Mouse (Mus musculus) heart, embryonic 13.5 days (tissue): ENCODE measurements at regions not wholly inside any gene's neighbourhood (a gene's known extent, or its start where the extent isn't known, plus 50 kb on each side); places are given as distances from the start of the nearest gene placed in this dataset.
A peak's percentile ranks its signal among the peaks of the same experiment; 100 is the strongest.

Source experiments
- ATAC-seq: fragments of 200-750 bp; cut with Nextera tagmentation; 2 replicates; pipeline ENCODE4 v1.8.0; 2017; ENCODE audit warnings: moderate TSS enrichment; ENCODE audit not compliant: insufficient number of reproducible peaks, low FRiP score, low TSS enrichment; ENCODE audit errors: extremely low read depth
- H3K27ac ChIP-seq: fragments of 300-500 bp; sonication (generic); replicated peaks from 2 replicates; pipeline ENCODE4 v1.5.1; 2015; ENCODE audit warnings: moderate library complexity, mild to moderate bottlenecking, inconsistent platforms
- H3K27me3 ChIP-seq: fragments of 300-500 bp; sonication (generic); replicated peaks from 2 replicates; pipeline ENCODE4 v1.6.1; 2015; ENCODE audit warnings: mild to moderate bottlenecking, inconsistent platforms
- H3K36me3 ChIP-seq: fragments of 300-500 bp; sonication (generic); 2 replicates; pipeline ENCODE4 v1.6.1; 2015; ENCODE audit warnings: mild to moderate bottlenecking, inconsistent platforms
- H3K4me1 ChIP-seq: fragments of 300-500 bp; sonication (generic); 2 replicates; pipeline ENCODE4 v1.6.1; 2015; ENCODE audit warnings: inconsistent platforms
- H3K4me2 ChIP-seq: fragments of 300-500 bp; sonication (generic); 2 replicates; pipeline ENCODE4 v1.6.1; 2015; ENCODE audit warnings: inconsistent platforms, mild to moderate bottlenecking, moderate library complexity
- H3K4me3 ChIP-seq: fragments of 300-500 bp; sonication (generic); 2 replicates; pipeline ENCODE4 v1.5.1; 2015; ENCODE audit warnings: moderate library complexity, mild to moderate bottlenecking, inconsistent platforms
- H3K9ac ChIP-seq: fragments of 300-500 bp; sonication (generic); 2 replicates; pipeline ENCODE4 v1.6.1; 2015; ENCODE audit warnings: inconsistent platforms, mild to moderate bottlenecking, moderate library complexity
- H3K9me3 ChIP-seq: fragments of 300-500 bp; sonication (generic); 2 replicates; pipeline ENCODE4 v1.6.1; 2016; ENCODE audit warnings: inconsistent platforms
- WGBS: fragments of 180-500 bp; shearing (Covaris S2); methylation state at CpG from one replicate; pipeline ENCODE4 v1.1.7; 2015; ENCODE audit warnings: mixed read lengths; 5-methylcytosine and 5-hydroxymethylcytosine counted together

DNA sequence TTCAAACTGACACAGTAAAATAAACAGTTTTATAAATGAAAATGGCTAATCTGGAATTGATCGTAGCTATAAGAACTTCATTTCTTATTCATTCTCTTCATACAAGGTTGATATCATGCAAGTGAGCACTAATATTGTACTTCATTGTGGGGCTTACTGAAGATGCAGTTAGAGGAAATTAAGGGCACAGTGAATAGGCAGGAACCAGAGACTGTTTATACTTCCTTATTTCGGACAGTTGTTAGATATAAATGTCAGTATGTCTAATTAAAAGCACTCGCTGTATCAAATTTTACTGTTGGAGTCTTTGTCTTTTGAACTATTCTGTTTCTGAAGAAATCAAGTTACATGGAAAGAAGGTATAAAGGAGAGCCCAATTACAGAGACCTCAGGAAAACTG lies 208.5 kb upstream of the Pkn2 start:
- whole genome bisulfite sequencing: 77% methylated on average over 3 of the region's 3 CpGs
- Histone ChIP-seq H3K4me1 (peaks cover 50% of the 10 kb centered on the region), H3K27me3 (no peaks in the 10 kb centered on the region), H3K9me3 (no peaks in the 10 kb centered on the region), H3K9ac (no peak overlapping the region), H3K4me3 (no peak overlapping the region), H3K4me2 (no peak overlapping the region), H3K27ac (peak overlapping the region; percentile 90), H3K36me3 (no peaks in the 10 kb centered on the region)
- no peak for ATAC-seq

DNA sequence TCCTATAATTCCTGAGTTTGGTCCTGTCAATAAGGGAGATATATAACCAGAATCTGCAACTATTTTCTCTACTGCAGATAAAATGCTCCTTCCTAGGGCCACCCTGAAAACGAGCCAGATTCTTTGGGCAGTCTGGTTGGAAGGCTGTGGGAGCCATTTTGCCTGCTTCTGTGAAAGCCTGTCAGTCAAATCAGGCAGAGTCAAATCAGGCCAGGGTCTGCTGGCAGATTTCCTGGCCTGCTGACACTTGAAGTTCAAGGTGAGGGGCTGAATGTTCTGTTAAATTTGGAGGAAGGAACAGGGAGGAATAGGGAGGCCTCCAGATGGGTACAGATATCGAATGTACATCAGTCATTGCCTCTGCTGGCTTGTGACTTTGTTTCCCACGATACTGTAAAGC lies 206.0 kb upstream of the Pkn2 start:
- H3K4me2 ChIP-seq: no peak overlapping the region
- no peak overlapping the region for H3K4me3 ChIP-seq
- peaks cover 40% of the 10 kb centered on the region for H3K4me1 ChIP-seq
- no peaks in the 10 kb centered on the region for H3K36me3 ChIP-seq
- no peaks in the 10 kb centered on the region for H3K27me3 ChIP-seq
- ATAC-seq: no peak
- no peak overlapping the region for H3K9ac ChIP-seq
- no peaks in the 10 kb centered on the region for H3K9me3 ChIP-seq
- no peak overlapping the region for H3K27ac ChIP-seq
- 59% methylated on average over 3 of the region's 3 CpGs for WGBS

DNA sequence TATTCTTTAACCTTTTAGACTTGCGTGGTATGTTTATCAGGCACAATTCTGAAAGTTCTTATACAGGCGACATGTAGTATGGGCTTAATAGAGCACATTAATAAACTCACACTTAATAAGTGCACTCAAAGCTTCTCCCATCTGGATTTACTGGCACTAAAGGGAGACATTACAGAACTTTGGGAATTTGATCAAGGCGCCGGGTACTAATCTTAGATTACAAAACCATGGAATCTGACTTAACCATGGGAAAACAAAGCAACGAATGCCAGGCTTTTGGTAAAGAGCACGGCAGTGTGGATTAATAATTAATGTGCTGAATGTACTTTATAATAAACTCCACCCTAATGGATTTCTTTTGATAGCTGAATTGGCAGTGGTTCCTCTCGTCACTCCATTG lies 196.5 kb upstream of the Pkn2 start:
- no peak overlapping the region for H3K4me3 ChIP-seq
- no peaks in the 10 kb centered on the region for H3K36me3 ChIP-seq
- WGBS: 86% methylated on average over 7 of the region's 7 CpGs
- H3K4me1 ChIP-seq: peaks cover 2% of the 10 kb centered on the region
- ATAC-seq: no peak
- H3K9me3 ChIP-seq: no peaks in the 10 kb centered on the region
- no peak overlapping the region for H3K4me2 ChIP-seq
- no peaks in the 10 kb centered on the region for H3K27me3 ChIP-seq
- no peak overlapping the region for H3K27ac ChIP-seq
- H3K9ac ChIP-seq: no peak overlapping the region

DNA sequence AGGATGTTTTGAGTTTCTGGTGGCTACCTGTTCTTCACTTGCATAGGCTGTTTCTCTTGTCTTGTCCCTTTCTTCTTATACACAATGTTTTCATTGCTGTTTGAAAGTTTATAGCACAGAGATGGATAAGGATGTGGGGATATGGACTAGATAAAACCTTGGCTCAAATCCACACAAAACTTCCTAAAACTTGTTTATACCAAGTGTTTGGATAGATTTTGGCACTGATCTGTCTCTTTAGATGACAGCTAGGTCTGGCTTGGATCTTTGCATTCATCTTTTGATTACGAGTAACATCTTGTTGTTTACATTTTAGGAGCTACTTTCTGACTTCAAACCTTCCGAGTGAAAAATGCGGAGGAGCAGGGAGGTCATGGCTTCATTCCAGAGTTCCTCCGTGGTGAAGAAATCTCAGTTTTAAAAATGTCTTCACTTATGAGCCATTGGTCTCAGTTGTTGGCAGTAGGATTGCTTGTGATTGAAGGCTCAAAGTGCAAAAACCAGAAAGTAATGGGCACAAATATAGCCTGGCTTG lies 190.1 kb upstream of the Pkn2 start:
- Histone ChIP-seq H3K4me2 (no peak overlapping the region), H3K9me3 (no peaks in the 10 kb centered on the region), H3K4me1 (peaks cover 7% of the 10 kb centered on the region), H3K36me3 (no peaks in the 10 kb centered on the region), H3K4me3 (no peak overlapping the region), H3K27me3 (no peaks in the 10 kb centered on the region), H3K27ac (no peak overlapping the region), H3K9ac (no peak overlapping the region)
- WGBS: 59% methylated on average over 4 of the region's 4 CpGs
- no peak for ATAC-seq

DNA sequence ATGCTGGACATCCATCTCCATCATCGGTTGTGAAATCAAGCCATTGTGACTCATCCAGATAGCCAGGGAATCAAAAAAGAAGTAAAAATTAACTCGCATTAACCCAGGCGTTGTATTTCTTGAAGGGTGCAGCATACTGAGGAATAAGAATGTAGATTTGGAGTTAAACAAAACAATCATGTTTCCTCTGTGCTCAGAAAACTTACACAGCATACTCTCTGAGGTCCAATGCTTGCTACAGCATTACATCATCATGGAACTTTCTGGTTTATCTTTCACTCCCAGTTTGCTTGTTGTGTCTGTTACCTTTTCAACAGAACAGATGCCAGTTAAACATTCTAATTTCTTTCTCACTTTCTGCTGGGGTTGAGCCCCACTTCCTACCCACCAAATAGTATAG lies 173.1 kb upstream of the Pkn2 start:
- Histone ChIP-seq H3K36me3 (no peaks in the 10 kb centered on the region), H3K4me3 (no peak overlapping the region), H3K4me1 (no peaks in the 10 kb centered on the region), H3K9me3 (no peaks in the 10 kb centered on the region), H3K9ac (no peak overlapping the region), H3K27me3 (no peaks in the 10 kb centered on the region), H3K27ac (no peak overlapping the region), H3K4me2 (no peak overlapping the region)
- ATAC-seq: no peak
- WGBS: 78% methylated on average over 3 of the region's 3 CpGs

DNA sequence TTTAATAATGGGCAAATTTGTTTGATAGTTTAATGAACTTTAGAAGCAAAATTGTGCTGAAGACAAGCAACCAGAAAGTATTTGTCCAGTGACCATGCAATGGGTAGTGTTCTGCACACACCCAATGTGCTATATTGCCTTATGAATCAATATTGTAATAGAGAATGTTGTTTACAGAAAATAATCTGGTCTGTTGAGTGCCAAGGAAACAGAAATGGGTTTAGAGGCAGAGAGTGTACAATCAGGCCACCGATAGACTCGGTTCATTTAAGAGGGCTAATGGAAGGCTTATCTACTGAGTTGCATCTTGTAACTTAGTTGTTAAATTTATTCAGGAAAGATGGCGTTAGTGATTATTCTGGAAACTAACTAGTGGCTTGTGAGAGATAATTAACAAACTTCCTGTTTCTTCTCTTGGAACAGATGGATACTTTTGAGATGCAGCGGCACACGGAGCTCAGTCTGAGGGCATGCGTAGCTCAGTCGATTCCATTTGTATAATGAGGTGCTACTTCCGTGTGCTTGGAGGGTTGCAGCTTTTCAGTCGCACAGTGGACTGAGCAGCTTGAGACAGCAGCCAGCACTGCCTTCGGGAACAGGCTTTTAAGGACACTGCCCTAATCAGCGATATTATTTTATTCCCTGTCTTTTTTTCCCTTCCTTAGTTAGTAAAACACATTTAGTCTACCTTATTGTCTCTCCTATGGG lies 171.6 kb upstream of the Pkn2 start:
- Histone ChIP-seq H3K4me1 (no peaks in the 10 kb centered on the region), H3K27ac (no peak overlapping the region), H3K9ac (no peak overlapping the region), H3K9me3 (no peaks in the 10 kb centered on the region), H3K4me2 (no peak overlapping the region), H3K36me3 (no peaks in the 10 kb centered on the region), H3K27me3 (no peaks in the 10 kb centered on the region), H3K4me3 (no peak overlapping the region)
- WGBS: 71% methylated on average over 11 of the region's 11 CpGs
- no peak for ATAC-seq

DNA sequence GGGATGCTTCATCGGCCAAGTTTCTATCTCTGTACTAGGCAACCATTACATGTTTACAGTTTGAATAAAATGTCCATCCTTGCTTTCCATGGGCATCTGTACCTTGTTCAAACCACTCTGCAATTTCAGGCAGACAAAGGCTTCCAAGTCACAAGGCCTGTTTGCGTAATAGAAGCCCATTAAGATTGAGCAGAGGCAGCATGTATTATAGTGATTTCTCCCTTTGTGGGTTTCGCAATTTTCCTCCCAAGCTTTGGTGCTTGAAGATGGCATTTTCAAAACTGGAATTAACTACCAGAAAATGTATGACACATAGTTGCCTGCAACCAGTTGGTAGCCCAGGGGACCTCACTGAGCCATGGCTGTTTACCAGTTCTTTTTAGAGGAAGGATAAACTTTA lies 158.9 kb upstream of the Pkn2 start:
- Histone ChIP-seq H3K4me3 (no peak overlapping the region), H3K4me2 (no peak overlapping the region), H3K36me3 (no peaks in the 10 kb centered on the region), H3K27ac (no peak overlapping the region), H3K4me1 (no peaks in the 10 kb centered on the region), H3K9me3 (no peaks in the 10 kb centered on the region), H3K9ac (no peak overlapping the region), H3K27me3 (no peaks in the 10 kb centered on the region)
- WGBS: 80% methylated on average over 3 of the region's 3 CpGs
- no peak for ATAC-seq

DNA sequence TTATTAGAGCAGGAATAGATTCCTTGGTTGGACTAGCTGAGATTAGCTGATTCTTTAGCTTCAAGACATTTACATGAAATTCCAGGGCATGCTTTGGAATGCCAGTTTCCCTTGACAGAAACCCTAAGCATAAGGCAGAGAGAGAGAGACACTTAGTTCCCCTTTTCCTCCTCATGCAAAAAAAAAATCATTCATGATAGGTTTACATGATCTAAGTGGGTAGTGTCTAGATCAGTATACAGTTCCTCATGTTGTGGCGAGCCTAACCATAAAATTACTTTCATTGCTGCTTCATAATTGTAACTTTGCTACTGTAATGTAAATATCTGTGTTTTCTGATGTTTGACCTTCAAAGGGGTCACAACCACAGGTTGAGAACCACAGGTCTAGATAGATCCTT lies 154.3 kb upstream of the Pkn2 start:
- no peak for ATAC-seq
- no peak overlapping the region for H3K4me3 ChIP-seq
- no peak overlapping the region for H3K27ac ChIP-seq
- no peak overlapping the region for H3K9ac ChIP-seq
- peaks cover 4% of the 10 kb centered on the region; the same call in 1 of the 2 replicates for H3K4me1 ChIP-seq
- H3K36me3 ChIP-seq: no peaks in the 10 kb centered on the region
- H3K9me3 ChIP-seq: no peaks in the 10 kb centered on the region
- H3K27me3 ChIP-seq: no peaks in the 10 kb centered on the region
- WGBS: 74% methylated on average over 1 of the region's 1 CpGs
- H3K4me2 ChIP-seq: no peak overlapping the region

DNA sequence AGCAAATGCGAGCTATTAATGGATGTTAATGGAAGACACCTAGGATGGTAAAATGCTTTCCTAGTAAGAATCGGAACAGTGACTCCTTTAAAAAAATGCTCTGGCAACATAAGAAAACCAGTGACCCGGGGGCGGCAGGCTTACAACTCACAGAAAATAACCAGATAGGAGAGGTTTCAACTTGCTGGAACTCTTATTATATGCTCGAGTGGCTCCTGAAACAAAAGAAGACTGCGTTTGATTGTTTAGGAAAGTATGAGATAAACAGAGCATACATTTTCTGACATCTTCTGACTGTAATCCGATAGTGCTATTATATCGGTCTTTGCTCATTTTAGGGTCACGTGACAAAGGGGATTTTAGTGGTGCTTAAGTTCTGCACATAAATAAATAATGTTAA lies 152.8 kb upstream of the Pkn2 start:
- no peak overlapping the region for H3K4me2 ChIP-seq
- WGBS: 77% methylated on average over 9 of the region's 9 CpGs

DNA sequence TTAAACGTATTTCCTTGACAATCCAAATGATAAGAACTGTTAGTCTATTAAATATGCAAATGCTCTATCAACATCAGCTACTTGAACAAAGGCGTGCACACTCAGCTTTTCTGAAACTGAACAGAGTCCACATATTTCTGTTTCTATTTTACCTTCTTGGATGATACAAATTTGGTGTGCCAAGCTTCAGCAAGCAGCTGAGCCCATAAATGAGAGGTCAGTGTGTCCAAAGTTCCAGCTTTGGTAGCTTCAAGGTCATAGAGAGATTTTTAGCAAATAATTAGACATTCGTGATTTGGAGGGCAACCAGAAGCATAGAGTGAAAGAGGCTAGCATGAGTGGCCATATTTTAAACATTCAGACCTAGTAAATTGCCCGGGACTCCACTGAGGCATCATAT lies 140.7 kb upstream of the Pkn2 start:
- Histone ChIP-seq H3K27ac (no peak overlapping the region), H3K4me3 (no peak overlapping the region), H3K36me3 (no peaks in the 10 kb centered on the region), H3K9ac (no peak overlapping the region), H3K27me3 (no peaks in the 10 kb centered on the region), H3K9me3 (no peaks in the 10 kb centered on the region), H3K4me1 (no peaks in the 10 kb centered on the region), H3K4me2 (no peak overlapping the region)
- ATAC-seq: no peak
- WGBS: 73% methylated on average over 4 of the region's 4 CpGs

More for the DNA sequence above, 152.8 kb upstream of the Pkn2 start:
- Histone ChIP-seq H3K4me3 (no peak overlapping the region), H3K27ac (no peak overlapping the region), H3K36me3 (no peaks in the 10 kb centered on the region), H3K9ac (no peak overlapping the region), H3K4me1 (peaks cover 4% of the 10 kb centered on the region; the same call in 1 of the 2 replicates), H3K27me3 (no peaks in the 10 kb centered on the region), H3K9me3 (no peaks in the 10 kb centered on the region)
- ATAC-seq: no peak

DNA sequence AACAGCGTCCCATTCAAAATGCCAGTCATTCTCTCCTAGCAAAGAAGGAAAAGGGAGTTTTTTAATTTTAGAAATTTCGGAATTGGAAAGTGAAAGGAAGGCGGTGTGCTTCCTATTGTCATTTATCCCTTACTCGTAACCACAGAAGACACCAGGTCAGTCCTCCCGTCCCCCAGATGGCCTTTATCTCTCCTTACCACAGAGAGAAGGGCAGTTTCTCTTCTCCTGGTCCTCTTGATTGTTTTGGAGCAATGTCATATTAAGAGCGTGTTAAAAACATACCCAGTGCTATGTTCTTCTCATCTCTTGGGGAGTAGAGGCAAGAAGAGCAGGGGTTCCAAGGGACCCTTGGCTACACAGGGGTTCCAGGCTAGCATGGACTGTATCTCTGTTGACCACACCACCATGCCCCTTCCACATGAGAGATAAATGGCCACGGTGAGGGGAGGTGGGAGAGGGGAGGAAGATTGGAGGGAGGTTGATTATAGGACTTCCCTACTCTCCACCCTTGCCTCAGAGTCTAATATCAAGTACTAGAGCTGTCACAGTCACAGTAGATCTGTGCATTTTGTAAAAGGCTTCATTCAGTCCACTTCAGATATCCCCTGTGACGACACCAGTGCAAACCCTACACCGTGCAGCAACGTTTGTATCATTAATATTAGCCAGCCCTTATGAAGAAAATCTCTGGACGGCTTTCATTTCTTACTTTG lies 139.5 kb upstream of the Pkn2 start:
- 63% methylated on average over 11 of the region's 11 CpGs for WGBS
- ATAC-seq: no peak
- Histone ChIP-seq H3K9ac (no peak overlapping the region), H3K9me3 (no peaks in the 10 kb centered on the region), H3K4me3 (no peak overlapping the region), H3K27ac (no peak overlapping the region), H3K36me3 (no peaks in the 10 kb centered on the region), H3K27me3 (no peaks in the 10 kb centered on the region), H3K4me2 (no peak overlapping the region), H3K4me1 (no peaks in the 10 kb centered on the region)

DNA sequence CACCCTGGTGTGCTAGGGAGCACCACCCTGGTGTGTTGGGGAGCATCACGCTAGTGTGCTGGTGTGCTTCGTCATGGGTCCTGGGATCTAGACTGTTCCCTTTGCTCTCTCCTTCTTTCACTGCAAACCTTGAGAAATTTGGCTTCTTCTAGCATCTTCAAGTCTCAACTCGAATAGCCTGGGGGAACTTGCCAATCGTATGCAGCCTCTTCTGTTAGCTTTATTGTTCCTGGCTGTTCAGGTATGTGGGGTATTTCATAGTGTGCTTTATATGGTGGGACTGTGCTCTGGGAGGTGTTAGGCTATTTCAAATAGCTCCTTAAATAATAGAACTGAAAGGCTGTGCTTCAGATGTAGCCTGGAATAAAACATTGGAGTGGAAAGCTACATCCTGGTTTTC lies 135.7 kb upstream of the Pkn2 start:
- 0 out of 2 replicates have a peak, but pooled peaks cover 3% of the 10 kb centered on the region for H3K4me1 ChIP-seq
- WGBS: 84% methylated on average over 4 of the region's 4 CpGs
- no peak overlapping the region for H3K4me3 ChIP-seq
- no peak overlapping the region for H3K4me2 ChIP-seq
- no peak overlapping the region for H3K9ac ChIP-seq
- no peak for ATAC-seq
- no peaks in the 10 kb centered on the region for H3K27me3 ChIP-seq
- no peaks in the 10 kb centered on the region for H3K9me3 ChIP-seq
- no peak overlapping the region for H3K27ac ChIP-seq
- no peaks in the 10 kb centered on the region for H3K36me3 ChIP-seq
